Mouse (Mus musculus) olfactory bulb, adult 2 months (tissue): ENCODE data around the gene Tmem150c. TPM values are rescaled to one million over a fixed set of nuclear protein-coding genes. Genes with fewer than 3 reads are reported as not detected.

Experiments
- H3K27ac ChIP-seq: fragments of 200-500 bp; 2 replicates; pipeline ENCODE4 v1.5.1; 2012; ENCODE audit warnings: low read depth, low read length; ENCODE audit not compliant: insufficient read depth
- H3K4me1 ChIP-seq: fragments of 200-500 bp; 2 replicates; pipeline ENCODE4 v1.6.1; 2012; ENCODE audit warnings: low read length; ENCODE audit not compliant: control insufficient read depth, insufficient read depth
- H3K4me3 ChIP-seq: fragments of 200-500 bp; 2 replicates; pipeline ENCODE4 v1.5.1; 2012; ENCODE audit warnings: mild to moderate bottlenecking, low read depth, low read length, moderate library complexity; ENCODE audit not compliant: insufficient read depth
- CTCF ChIP-seq: fragments of 200-500 bp; IDR thresholded peaks from 2 replicates; pipeline ENCODE4 v1.5.1; 2012; ENCODE audit warnings: low read depth, mild to moderate bottlenecking, low read length, moderate library complexity; ENCODE audit not compliant: insufficient read depth
- POLR2A ChIP-seq: fragments of 200-500 bp; IDR thresholded peaks from 2 replicates; pipeline ENCODE4 v1.6.1; 2012; ENCODE audit warnings: mild to moderate bottlenecking, low read depth, low read length, moderate library complexity; ENCODE audit not compliant: insufficient read depth
- WGBS: fragments of 180-500 bp; shearing (Covaris S2); methylation state at CpG from one replicate; pipeline ENCODE4 v1.1.7; 2018; 5-methylcytosine and 5-hydroxymethylcytosine counted together
- polyA plus RNA-seq: library from polyadenylated mRNA; stranded (reverse); fragments of >200 nt; gene quantifications from 2 replicates; pipeline ENCODE4 v1.2.4, GENCODE M21; 2012; ENCODE audit warnings: low replicate concordance; ENCODE audit not compliant: missing spikeins, insufficient read depth, insufficient read length

Tmem150c gene
- polyA plus RNA-seq, 1 experiment: not detected

DNA sequence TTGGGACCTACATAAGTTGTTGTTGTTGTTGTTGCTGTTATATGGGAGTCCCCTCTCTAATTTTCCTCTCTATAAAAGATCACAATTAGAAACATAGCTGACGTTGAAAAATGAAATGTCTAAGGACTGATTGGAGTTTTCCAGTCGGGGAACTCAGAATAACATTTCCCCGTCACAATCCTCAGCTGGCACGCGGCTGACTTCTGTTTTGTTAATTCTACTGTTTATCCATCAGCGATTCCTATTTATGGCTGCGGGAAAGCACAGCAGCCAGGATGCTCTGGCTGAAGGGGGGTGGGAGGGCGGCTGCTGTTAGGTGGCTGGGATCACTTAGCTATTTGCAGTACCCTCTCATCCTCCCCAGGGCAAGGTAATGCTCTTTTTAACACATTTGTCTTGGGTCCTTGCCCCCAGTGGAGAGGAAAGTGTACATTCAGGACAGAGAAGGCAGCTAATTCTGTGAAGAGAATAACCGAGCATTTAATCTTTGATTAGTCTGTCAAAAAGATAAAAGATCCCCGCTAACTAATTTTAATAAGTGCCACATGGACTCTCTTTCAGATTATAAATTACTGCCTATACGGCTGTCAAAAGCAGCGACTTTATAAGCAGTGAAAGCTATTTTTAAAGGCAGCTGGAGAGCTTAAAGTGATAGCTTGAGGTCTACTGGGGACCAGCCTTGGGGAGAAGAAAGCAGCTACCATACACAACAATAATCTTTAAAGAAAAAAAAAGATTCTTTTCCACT, 68.9 kb downstream of the Tmem150c start:
- Histone ChIP-seq H3K4me3 (no peak overlapping the region), H3K27ac (peak overlapping the region; percentile 87; the same call in 1 of the 2 replicates), H3K4me1 (peaks cover 11% of the 10 kb centered on the region)
- TF ChIP-seq POLR2A (no peak), CTCF (no peak)
- WGBS: 13% methylated on average over 12 of the region's 12 CpGs

DNA sequence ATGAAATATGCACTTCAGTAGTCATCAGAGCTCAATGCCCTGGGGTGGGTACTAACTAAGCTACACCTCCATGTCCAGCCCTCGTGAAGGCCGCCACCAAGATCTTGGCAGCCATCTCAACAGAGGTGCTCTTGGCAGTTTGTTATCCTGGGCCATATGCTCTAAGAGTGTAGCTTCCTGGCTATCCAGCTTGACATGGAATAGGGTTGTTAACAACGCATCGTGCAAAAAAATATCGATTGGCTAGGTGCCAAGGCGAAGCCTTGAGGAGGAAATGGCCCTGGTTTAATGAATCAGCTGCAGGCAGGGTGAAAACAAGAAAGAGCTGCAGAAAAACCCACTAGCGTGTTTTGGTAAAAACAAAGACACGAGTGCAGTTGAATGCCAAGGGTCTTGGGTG, 74.5 kb downstream of the Tmem150c start:
- no peaks in the 10 kb centered on the region for H3K4me1 ChIP-seq
- no peak overlapping the region for H3K27ac ChIP-seq
- TF ChIP-seq POLR2A (no peak), CTCF (no peak)
- H3K4me3 ChIP-seq: no peak overlapping the region
- WGBS: 52% methylated on average over 8 of the region's 8 CpGs

DNA sequence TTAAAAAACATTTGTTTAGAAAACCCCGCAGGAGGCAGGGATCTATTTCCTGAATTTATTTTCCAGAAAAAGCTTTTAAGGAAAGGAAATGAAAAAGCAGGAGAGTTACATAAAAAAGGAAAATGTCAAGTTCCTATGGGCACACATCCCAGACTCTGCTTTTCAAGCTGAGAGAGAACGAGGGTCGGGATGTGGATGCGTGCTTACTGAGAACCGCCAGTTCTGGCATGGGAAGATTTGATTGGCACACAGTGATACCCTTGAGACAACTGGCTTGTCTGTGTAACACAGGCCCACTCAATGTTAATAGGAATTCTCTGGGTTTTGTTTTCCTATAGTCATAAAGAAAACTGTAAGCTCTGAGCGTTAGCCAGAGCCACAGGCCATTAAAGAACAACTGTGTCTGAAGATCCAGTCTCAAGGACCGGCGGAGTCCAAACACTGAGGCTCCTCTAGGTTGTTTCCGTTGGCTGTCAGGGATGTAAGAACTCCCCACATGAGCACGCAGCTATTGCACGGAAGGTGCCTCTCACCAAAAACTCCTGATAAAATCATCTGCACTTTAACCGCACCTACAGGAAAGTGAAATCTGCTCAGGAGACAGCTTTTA, 75.5 kb downstream of the Tmem150c start:
- Histone ChIP-seq H3K4me1 (peaks cover 5% of the 10 kb centered on the region; the same call in 1 of the 2 replicates), H3K4me3 (no peak overlapping the region), H3K27ac (no peak overlapping the region)
- 52% methylated on average over 12 of the region's 12 CpGs for WGBS
- TF ChIP-seq CTCF (no peak), POLR2A (no peak)

DNA sequence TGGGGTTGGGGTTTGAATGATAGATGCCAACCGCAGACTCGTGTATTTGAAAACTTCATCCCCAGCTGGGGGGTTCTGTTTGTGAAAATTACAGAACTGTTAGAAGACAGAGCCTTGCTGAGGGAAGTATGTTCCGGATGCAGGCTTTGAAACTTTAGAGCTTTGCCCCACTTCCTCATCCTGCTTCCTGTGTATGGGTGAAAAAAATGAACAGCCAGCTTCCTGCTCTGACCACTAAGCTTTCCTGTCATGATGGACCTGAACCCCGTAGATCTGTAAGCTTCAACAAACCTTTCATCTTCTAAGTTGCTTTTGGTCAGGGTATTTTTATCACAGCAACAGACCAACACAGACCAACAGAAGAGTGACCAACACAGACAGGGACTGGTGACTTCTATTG, 77.6 kb downstream of the Tmem150c start:
- TF ChIP-seq CTCF (no peak), POLR2A (no peak)
- H3K27ac ChIP-seq: no peak overlapping the region
- peaks cover 9% of the 10 kb centered on the region; the same call in 1 of the 2 replicates for H3K4me1 ChIP-seq
- H3K4me3 ChIP-seq: no peak overlapping the region
- 91% methylated on average over 4 of the region's 4 CpGs for WGBS

DNA sequence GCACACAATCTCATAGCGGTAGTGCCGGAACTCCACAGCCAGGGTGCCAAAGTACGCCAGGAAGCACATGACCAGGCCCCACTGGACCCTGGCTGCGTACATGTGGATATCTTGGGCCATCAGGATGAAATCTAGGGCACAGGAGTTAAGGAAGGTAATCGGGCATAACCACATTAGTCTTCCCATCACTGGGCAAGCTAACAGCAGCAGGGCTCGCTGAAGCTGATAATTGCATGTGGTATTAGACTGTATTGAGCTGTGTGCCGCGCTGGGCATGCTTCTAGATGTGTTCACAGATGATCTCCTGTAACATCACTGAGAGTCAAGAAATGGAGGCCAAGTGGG, 79.7 kb downstream of the Tmem150c start:
- WGBS: 89% methylated on average over 8 of the region's 8 CpGs
- TF ChIP-seq POLR2A: no peak
- TF ChIP-seq CTCF: no peak
- no peak overlapping the region for H3K27ac ChIP-seq
- H3K4me1 ChIP-seq: peaks cover 9% of the 10 kb centered on the region; the same call in 1 of the 2 replicates
- H3K4me3 ChIP-seq: no peak overlapping the region

DNA sequence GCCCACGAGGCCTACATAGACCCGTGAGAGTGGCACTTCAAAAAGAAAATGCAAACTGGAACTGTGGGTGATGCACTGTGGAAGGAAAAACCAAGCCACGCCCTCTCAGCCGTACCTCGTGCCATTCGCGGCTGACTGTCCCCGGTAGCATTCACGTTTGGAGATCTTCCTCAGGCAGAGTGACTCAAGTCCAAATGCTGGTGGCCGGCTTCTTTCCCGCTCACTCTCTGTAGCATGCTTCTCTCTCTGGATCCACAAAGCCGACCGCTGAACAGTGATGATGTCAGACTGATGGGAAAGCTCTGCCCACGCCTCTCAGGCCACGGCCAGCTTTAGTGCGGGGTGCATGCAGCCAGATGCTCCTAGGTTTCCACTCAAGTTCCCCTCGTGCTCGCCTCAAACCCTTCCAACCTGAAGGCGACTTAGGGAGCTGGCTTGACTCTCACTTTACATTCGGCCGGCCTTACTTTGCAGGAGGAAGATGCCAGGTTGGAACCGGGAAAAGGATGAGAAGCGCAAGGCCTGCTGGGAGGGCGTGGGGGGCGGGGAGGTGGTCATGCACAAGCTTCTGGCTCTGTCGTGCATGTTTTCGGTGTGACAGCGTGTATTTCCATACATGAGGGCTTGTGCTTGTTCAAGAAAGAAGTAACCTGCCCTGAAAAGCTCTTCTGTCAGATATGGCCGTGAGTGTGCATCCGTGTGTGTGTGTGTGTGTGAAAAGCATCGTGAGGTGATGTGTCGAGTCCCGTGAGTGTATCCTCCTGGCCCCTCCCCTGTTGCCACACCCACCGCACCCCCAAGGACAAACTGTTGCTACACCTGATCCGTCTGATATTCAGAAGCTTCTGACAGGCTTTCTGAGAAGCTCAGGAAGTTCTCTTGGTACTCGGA, 80.3 kb downstream of the Tmem150c start:
- 52% methylated on average over 36 of the region's 36 CpGs for WGBS
- TF ChIP-seq POLR2A (no peak), CTCF (no peak)
- Histone ChIP-seq H3K4me1 (peaks cover 9% of the 10 kb centered on the region; the same call in 1 of the 2 replicates), H3K27ac (no peak overlapping the region), H3K4me3 (peak overlapping the region; percentile 16)

DNA sequence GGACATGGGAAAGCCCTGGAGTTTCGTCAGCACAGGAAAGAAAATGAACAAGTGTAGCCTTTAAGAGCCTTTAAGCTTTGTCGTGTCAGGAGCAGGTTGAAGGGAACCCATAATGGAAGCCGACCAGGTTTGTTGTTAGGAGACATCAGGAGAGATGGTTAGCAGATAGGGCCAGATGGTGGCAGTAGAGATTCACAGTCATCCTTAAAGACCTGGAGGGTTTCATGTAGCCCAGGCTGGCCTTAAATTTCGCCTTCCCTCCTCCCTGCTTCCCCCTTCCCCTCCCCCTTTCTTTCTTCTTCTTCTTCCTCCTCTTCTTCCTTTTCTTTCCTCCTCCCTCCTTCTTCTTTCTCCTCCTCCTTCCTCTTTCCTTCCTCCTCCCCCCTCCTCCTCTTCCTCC, 85.0 kb downstream of the Tmem150c start:
- TF ChIP-seq POLR2A (no peak), CTCF (no peak)
- 64% methylated on average over 4 of the region's 4 CpGs for WGBS
- Histone ChIP-seq H3K27ac (no peak overlapping the region), H3K4me3 (no peak overlapping the region), H3K4me1 (peaks cover 9% of the 10 kb centered on the region; the same call in 1 of the 2 replicates)

DNA sequence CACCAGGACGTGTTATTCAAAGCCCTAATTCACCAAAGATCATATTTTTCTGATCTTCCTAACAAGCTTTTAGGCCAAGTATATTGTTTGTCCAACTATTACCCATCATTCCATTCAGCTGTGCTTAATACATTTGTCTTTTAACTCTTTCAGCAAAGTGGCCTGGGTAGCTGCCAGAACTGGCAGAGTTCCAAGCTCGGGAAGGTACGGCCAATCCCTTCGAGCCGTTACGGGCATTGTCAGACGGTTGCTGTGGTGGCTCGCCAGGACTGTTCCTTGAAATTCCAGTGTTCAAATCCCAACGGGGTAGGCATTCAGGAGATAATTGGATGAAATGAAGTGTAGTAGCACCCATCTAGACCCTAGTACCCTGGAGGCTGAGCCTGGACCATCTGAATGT, 87.1 kb downstream of the Tmem150c start:
- no peak overlapping the region for H3K4me3 ChIP-seq
- 0 out of 2 replicates have a peak, but pooled peaks cover 2% of the 10 kb centered on the region for H3K4me1 ChIP-seq
- H3K27ac ChIP-seq: no peak overlapping the region
- TF ChIP-seq POLR2A: no peak
- no peak for TF ChIP-seq CTCF
- 67% methylated on average over 9 of the region's 9 CpGs for WGBS

DNA sequence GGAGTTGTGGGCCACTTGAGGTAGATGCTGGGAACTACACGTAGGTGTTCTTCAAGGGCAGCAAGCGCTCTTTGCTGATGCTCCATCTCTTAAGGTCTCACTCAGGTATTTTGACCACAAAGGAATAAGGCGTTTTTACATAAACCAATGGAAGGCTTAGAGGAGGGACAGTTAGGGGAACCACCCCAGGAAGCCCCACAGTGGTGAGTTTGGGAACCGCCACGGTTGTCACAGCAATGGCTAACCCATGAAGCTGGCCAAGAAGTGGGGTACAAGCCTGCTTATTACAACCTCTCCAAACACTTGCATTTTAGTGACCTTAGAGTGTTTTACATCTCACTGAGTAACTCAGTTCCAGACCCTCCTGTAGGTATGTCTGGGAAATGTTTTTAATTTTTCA, 88.1 kb downstream of the Tmem150c start:
- TF ChIP-seq CTCF (no peak), POLR2A (no peak)
- no peak overlapping the region for H3K27ac ChIP-seq
- 95% methylated on average over 5 of the region's 5 CpGs for WGBS
- H3K4me1 ChIP-seq: no peaks in the 10 kb centered on the region
- H3K4me3 ChIP-seq: no peak overlapping the region
